ENCODE assay signal across 8 mouse cellular contexts in the genomic region with DNA sequence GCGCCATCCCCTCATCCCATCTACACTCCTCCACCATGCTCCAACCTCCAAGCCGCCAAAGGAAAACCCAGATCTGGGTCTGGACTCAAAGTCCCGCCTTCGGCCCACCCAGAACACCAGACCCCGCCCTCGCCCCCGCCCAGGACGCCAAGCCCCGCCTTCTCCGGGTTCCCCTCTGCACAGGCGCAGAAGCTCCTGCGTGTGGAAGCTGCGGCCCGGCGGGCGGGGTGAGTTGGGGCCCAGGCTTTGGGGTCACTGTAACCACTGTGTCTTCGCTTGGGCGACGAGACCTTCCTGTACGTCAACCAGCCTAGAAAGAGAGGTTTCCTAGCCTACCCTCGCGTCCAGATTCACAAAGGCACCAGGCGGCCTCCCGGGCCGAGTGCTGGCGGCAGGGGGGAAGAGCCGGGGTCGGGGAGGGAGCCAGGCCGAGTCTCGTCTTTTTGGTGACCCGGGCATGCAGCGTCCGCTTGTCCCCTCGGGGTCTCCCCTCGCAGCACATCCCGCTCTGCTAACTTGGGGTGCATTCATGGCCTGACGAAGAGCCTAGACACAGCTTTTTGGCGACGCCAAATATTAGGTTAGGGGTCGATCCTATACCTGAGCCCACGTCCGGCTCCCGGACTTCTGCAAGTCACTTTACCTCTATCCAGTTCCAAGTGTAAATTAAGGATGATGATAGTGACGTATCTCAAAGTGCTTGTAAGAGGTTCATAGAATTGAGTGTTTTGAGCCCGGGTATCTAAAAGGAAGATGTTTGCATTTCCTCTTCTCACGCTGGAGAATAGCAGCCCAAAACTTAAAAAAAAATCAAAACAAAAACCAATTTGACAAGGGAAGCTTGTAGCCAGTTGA. TPM values are rescaled to one million over a fixed set of nuclear protein-coding genes. Genes with fewer than 3 reads are reported as not detected.
DNase-seq lines count a peak whose midpoint lies in the region; ATAC-seq lines count a peak whose summit lies in the region.

No protein-coding gene starts in this region.

- peak overlapping the region; percentile 68 for H3K27ac ChIP-seq in intestine, embryonic 16.5 days (ENCODE audit: low read length)

- H3K4me3 ChIP-seq in intestine, embryonic 16.5 days (ENCODE audit: low read length): peak overlapping the region; percentile 85

- H3K9ac ChIP-seq in intestine, embryonic 16.5 days (ENCODE audit: low read depth, low read length): peak overlapping the region; percentile 88

- H3K4me2 ChIP-seq in intestine, embryonic 16.5 days (ENCODE audit: low read depth, low read length): peak overlapping the region; percentile 80

- WGBS in intestine, embryonic 16.5 days: under 1% methylated on average over 46 of the region's 46 CpGs

- intact Hi-C loops in gastrocnemius, postnatal 36 days (cut with DNase I): no loop called here
- intact Hi-C loops in left cerebral cortex, postnatal 25 days (cut with DNase I): no loop called here

- no peaks in the 10 kb centered on the region for H3K27me3 ChIP-seq in intestine, embryonic 16.5 days (replicated peaks; ENCODE audit: control insufficient read depth, insufficient read depth, low read length)

- no peaks in the 10 kb centered on the region for H3K9me3 ChIP-seq in intestine, embryonic 16.5 days (ENCODE audit: control insufficient read depth, low read length)

- ATAC-seq in intestine, embryonic 16.5 days: peak; percentile 97

- 0 out of 2 replicates have a peak, but pooled peaks cover under 1% of the 10 kb centered on the region for H3K36me3 ChIP-seq in intestine, embryonic 16.5 days (ENCODE audit: control insufficient read depth, insufficient read depth, low read length)

- peak; percentile 99 for DNase-seq in adrenal gland, postnatal 10 days
- DNase-seq in embryo, embryonic 9.5 days (ENCODE audit: extremely low spot score): peak; percentile 97
- DNase-seq in gastrocnemius, postnatal 36 days: peak; percentile 86 to 91
- peak; percentile 84 to 93 for DNase-seq in left cerebral cortex, postnatal 25 days (ENCODE audit: low spot score in 2 of 2)
- peak; percentile 91 for DNase-seq in mesoderm, embryonic 11.5 days (ENCODE audit: low read depth, low spot score)
- DNase-seq in right cerebral cortex, postnatal 36 days (ENCODE audit: low spot score in 2 of 2): peak; percentile 83 to 87
- DNase-seq in urinary bladder, postnatal 4 days (ENCODE audit: low spot score in 2 of 2): peak; percentile 85 to 94

- H3K4me1 ChIP-seq in intestine, embryonic 16.5 days (ENCODE audit: control insufficient read depth, insufficient read depth, low read length): no peaks in the 10 kb centered on the region; the same call in 1 of the 2 replicates

RNA-seq across cellular contexts. Expression of a gene that starts 9.3 kb away (rescaled TPM):
- 10 to 100 TPM; 11.4 to 17.1 TPM for total RNA-seq in adrenal gland, postnatal 10 days (2021)
- 10 to 100 TPM; 11.1 to 11.4 TPM for total RNA-seq in gastrocnemius, postnatal 36 days (2021)
- 16.2 and 18.0 TPM in 2 replicates for polyA plus RNA-seq in intestine, embryonic 16.5 days (2015; fragmentation: Nextera tagmentation; extraction: Ambion mirVana)
- 10 to 100 TPM; 21.0 to 21.3 TPM for total RNA-seq in left cerebral cortex, postnatal 25 days (2021)

RNA-seq across cellular contexts. Expression of a gene that starts 9.4 kb away (rescaled TPM):
- total RNA-seq in adrenal gland, postnatal 10 days (2021): 10 to 100 TPM; 19.1 to 22.1 TPM
- 10 to 100 TPM; 16.2 to 18.9 TPM for total RNA-seq in gastrocnemius, postnatal 36 days (2021)
- 5.3 and 6.0 TPM in 2 replicates for polyA plus RNA-seq in intestine, embryonic 16.5 days (2015; fragmentation: Nextera tagmentation; extraction: Ambion mirVana)
- total RNA-seq in left cerebral cortex, postnatal 25 days (2021): 10 to 100 TPM; 49.8 to 50.9 TPM

RNA-seq across cellular contexts. Expression of a gene that starts 48.8 kb away (rescaled TPM):
- 10 to 100 TPM; 20.3 to 21.7 TPM for total RNA-seq in adrenal gland, postnatal 10 days (2021)
- total RNA-seq in gastrocnemius, postnatal 36 days (2021): 10 to 100 TPM; 10.3 to 10.5 TPM
- 29.1 and 30.8 TPM in 2 replicates for polyA plus RNA-seq in intestine, embryonic 16.5 days (2015; fragmentation: Nextera tagmentation; extraction: Ambion mirVana)
- total RNA-seq in left cerebral cortex, postnatal 25 days (2021): 10 to 100 TPM; 38.1 to 40.6 TPM

Comparison
In these comparisons a context has a peak if more than half of its experiments do, and no peak if none do; other contexts are left out.
1. Peak in every context shown above with its lines: DNase-seq, ATAC-seq, H3K4me3 ChIP-seq and H3K27ac ChIP-seq.